Mouse (Mus musculus): ENCODE results near the gene Adamtsl1. TPM values are rescaled to one million over a fixed set of nuclear protein-coding genes. Genes with fewer than 3 reads are reported as not detected.

Gene Adamtsl1
- polyA plus RNA-seq, 1 experiment, result 5.2 TPM

GRCm38 (mm10) chr4:85819921-85820320 lies 305.9 kb downstream of the Adamtsl1 start:
- H3K4me3 ChIP-seq (ENCODE audit: insufficient read depth, low read depth, low read length), result no peak overlapping the region
- no peak overlapping the region for H3K27ac ChIP-seq (ENCODE audit: insufficient read depth, low read depth, low read length)
- H3K36me3 ChIP-seq (ENCODE audit: control insufficient read depth, insufficient read depth, low read length), result no peaks in the 10 kb centered on the region
- DNase-seq, result no peak
- WGBS, result 34% methylated on average over 1 of the region's 1 CpGs
- TF ChIP-seq CTCF (conservative IDR thresholded peaks at IDR 0.05; ENCODE audit: insufficient read depth, insufficient read length, low read depth, low read length), result no peak
- no peak for TF ChIP-seq POLR2A (IDR thresholded peaks at IDR 0.05; ENCODE audit: low read depth, low read length)
- no peaks in the 10 kb centered on the region for H3K27me3 ChIP-seq (replicated peaks; ENCODE audit: control insufficient read depth, insufficient read depth, low read length)
- H3K4me1 ChIP-seq (ENCODE audit: control insufficient read depth, insufficient read depth, low read length), result no peaks in the 10 kb centered on the region

- Histone ChIP-seq H3K36me3 (ENCODE audit: control insufficient read depth, insufficient read depth, low read length) (no peaks in the 10 kb centered on the region), H3K4me1 (ENCODE audit: control insufficient read depth, insufficient read depth, low read length) (no peaks in the 10 kb centered on the region), H3K27me3 (replicated peaks; ENCODE audit: control insufficient read depth, insufficient read depth, low read length) (no peaks in the 10 kb centered on the region), H3K27ac (ENCODE audit: insufficient read depth, low read depth, low read length) (no peak overlapping the region), H3K4me3 (ENCODE audit: insufficient read depth, low read depth, low read length) (no peak overlapping the region)
- WGBS, result 52% methylated on average over 8 of the region's 8 CpGs
- TF ChIP-seq CTCF (conservative IDR thresholded peaks at IDR 0.05; ENCODE audit: insufficient read depth, insufficient read length, low read depth, low read length) (no peak), POLR2A (IDR thresholded peaks at IDR 0.05; ENCODE audit: low read depth, low read length) (no peak)
- DNase-seq, result no peak
These were observed 310.2 kb downstream of the Adamtsl1 start for GRCm38 (mm10) chr4:85823952-85824704.

GRCm38 (mm10) chr4:85824705-85825085 lies 310.7 kb downstream of the Adamtsl1 start:
- 73% methylated on average over 1 of the region's 1 CpGs for WGBS
- Histone ChIP-seq H3K4me1 (ENCODE audit: control insufficient read depth, insufficient read depth, low read length) (no peaks in the 10 kb centered on the region), H3K27ac (ENCODE audit: insufficient read depth, low read depth, low read length) (no peak overlapping the region), H3K36me3 (ENCODE audit: control insufficient read depth, insufficient read depth, low read length) (no peaks in the 10 kb centered on the region), H3K4me3 (ENCODE audit: insufficient read depth, low read depth, low read length) (no peak overlapping the region), H3K27me3 (replicated peaks; ENCODE audit: control insufficient read depth, insufficient read depth, low read length) (no peaks in the 10 kb centered on the region)
- DNase-seq, result no peak
- TF ChIP-seq CTCF (conservative IDR thresholded peaks at IDR 0.05; ENCODE audit: insufficient read depth, insufficient read length, low read depth, low read length) (no peak), POLR2A (IDR thresholded peaks at IDR 0.05; ENCODE audit: low read depth, low read length) (no peak)

- H3K27me3 ChIP-seq (replicated peaks; ENCODE audit: control insufficient read depth, insufficient read depth, low read length), result no peaks in the 10 kb centered on the region
- no peak overlapping the region for H3K27ac ChIP-seq (ENCODE audit: insufficient read depth, low read depth, low read length)
- H3K36me3 ChIP-seq (ENCODE audit: control insufficient read depth, insufficient read depth, low read length), result no peaks in the 10 kb centered on the region
- no peaks in the 10 kb centered on the region for H3K4me1 ChIP-seq (ENCODE audit: control insufficient read depth, insufficient read depth, low read length)
- H3K4me3 ChIP-seq (ENCODE audit: insufficient read depth, low read depth, low read length), result no peak overlapping the region
- no peak for DNase-seq
- TF ChIP-seq CTCF (conservative IDR thresholded peaks at IDR 0.05; ENCODE audit: insufficient read depth, insufficient read length, low read depth, low read length) (no peak), POLR2A (IDR thresholded peaks at IDR 0.05; ENCODE audit: low read depth, low read length) (no peak)
These were observed 323.1 kb downstream of the Adamtsl1 start for GRCm38 (mm10) chr4:85837058-85837457.

GRCm38 (mm10) chr4:85837532-85837965 lies 323.6 kb downstream of the Adamtsl1 start:
- no peak overlapping the region for H3K4me3 ChIP-seq (ENCODE audit: insufficient read depth, low read depth, low read length)
- WGBS, result 37% methylated on average over 5 of the region's 5 CpGs
- no peaks in the 10 kb centered on the region for H3K4me1 ChIP-seq (ENCODE audit: control insufficient read depth, insufficient read depth, low read length)
- DNase-seq, result no peak
- H3K27ac ChIP-seq (ENCODE audit: insufficient read depth, low read depth, low read length), result no peak overlapping the region
- no peaks in the 10 kb centered on the region for H3K27me3 ChIP-seq (replicated peaks; ENCODE audit: control insufficient read depth, insufficient read depth, low read length)
- no peaks in the 10 kb centered on the region for H3K36me3 ChIP-seq (ENCODE audit: control insufficient read depth, insufficient read depth, low read length)
- TF ChIP-seq POLR2A (IDR thresholded peaks at IDR 0.05; ENCODE audit: low read depth, low read length) (no peak), CTCF (conservative IDR thresholded peaks at IDR 0.05; ENCODE audit: insufficient read depth, insufficient read length, low read depth, low read length) (no peak)

- WGBS, result 41% methylated on average over 5 of the region's 5 CpGs
- Histone ChIP-seq H3K4me1 (ENCODE audit: control insufficient read depth, insufficient read depth, low read length) (no peaks in the 10 kb centered on the region), H3K36me3 (ENCODE audit: control insufficient read depth, insufficient read depth, low read length) (no peaks in the 10 kb centered on the region), H3K27ac (ENCODE audit: insufficient read depth, low read depth, low read length) (no peak overlapping the region), H3K27me3 (replicated peaks; ENCODE audit: control insufficient read depth, insufficient read depth, low read length) (no peaks in the 10 kb centered on the region), H3K4me3 (ENCODE audit: insufficient read depth, low read depth, low read length) (no peak overlapping the region)
- TF ChIP-seq POLR2A (IDR thresholded peaks at IDR 0.05; ENCODE audit: low read depth, low read length) (no peak), CTCF (conservative IDR thresholded peaks at IDR 0.05; ENCODE audit: insufficient read depth, insufficient read length, low read depth, low read length) (no peak)
- no peak for DNase-seq
These were observed 324.1 kb downstream of the Adamtsl1 start for GRCm38 (mm10) chr4:85838031-85838430.

- H3K27ac ChIP-seq (ENCODE audit: insufficient read depth, low read depth, low read length), result no peak overlapping the region
- no peak for TF ChIP-seq POLR2A (IDR thresholded peaks at IDR 0.05; ENCODE audit: low read depth, low read length)
- TF ChIP-seq CTCF (conservative IDR thresholded peaks at IDR 0.05; ENCODE audit: insufficient read depth, insufficient read length, low read depth, low read length), result no peak
- no peaks in the 10 kb centered on the region for H3K4me1 ChIP-seq (ENCODE audit: control insufficient read depth, insufficient read depth, low read length)
- DNase-seq, result no peak
- no peaks in the 10 kb centered on the region for H3K27me3 ChIP-seq (replicated peaks; ENCODE audit: control insufficient read depth, insufficient read depth, low read length)
- H3K36me3 ChIP-seq (ENCODE audit: control insufficient read depth, insufficient read depth, low read length), result no peaks in the 10 kb centered on the region
- H3K4me3 ChIP-seq (ENCODE audit: insufficient read depth, low read depth, low read length), result no peak overlapping the region
- 77% methylated on average over 9 of the region's 9 CpGs for WGBS
These were observed 328.1 kb downstream of the Adamtsl1 start for GRCm38 (mm10) chr4:85842113-85842512.

Data from kidney, adult 2 months (tissue).